Mouse (Mus musculus) midbrain, embryonic 14.5 days (tissue): ENCODE results near the gene Runx1. TPM values are rescaled to one million over a fixed set of nuclear protein-coding genes. Genes with fewer than 3 reads are reported as not detected.

ENCODE experiments used
- ATAC-seq: fragments of 200-750 bp; cut with Nextera tagmentation; 2 replicates; pipeline ENCODE4 v1.8.0; 2017; ENCODE audit warnings: moderate number of reproducible peaks, moderate library complexity; ENCODE audit not compliant: low FRiP score, low TSS enrichment
- DNase-seq: peaks from one replicate; pipeline ENCODE4 v3.0.0-alpha.2; 2015
- H3K27ac ChIP-seq: fragments of 300-500 bp; sonication (generic); replicated peaks from 2 replicates; pipeline ENCODE4 v1.5.1; 2014; ENCODE audit warnings: mild to moderate bottlenecking, low read depth, low read length, moderate library complexity
- H3K27me3 ChIP-seq: fragments of 300-500 bp; sonication (generic); 2 replicates; pipeline ENCODE4 v1.6.1; 2014; ENCODE audit warnings: low read length, control low read depth, mixed read lengths; ENCODE audit not compliant: control insufficient read depth, insufficient read depth
- H3K36me3 ChIP-seq: fragments of 300-500 bp; sonication (generic); 2 replicates; pipeline ENCODE4 v1.6.1; 2014; ENCODE audit warnings: low read length, control low read depth; ENCODE audit not compliant: control insufficient read depth, insufficient read depth
- H3K4me1 ChIP-seq: fragments of 300-500 bp; sonication (generic); 2 replicates; pipeline ENCODE4 v1.6.1; 2014; ENCODE audit warnings: mild to moderate bottlenecking, antibody characterized with exemption, low read length, control low read depth; ENCODE audit not compliant: control insufficient read depth, insufficient read depth
- H3K4me2 ChIP-seq: fragments of 300-500 bp; sonication (generic); 2 replicates; pipeline ENCODE4 v1.6.1; 2014; ENCODE audit warnings: mild to moderate bottlenecking, low read length, moderate library complexity
- H3K4me3 ChIP-seq: fragments of 300-500 bp; sonication (generic); replicated peaks from 2 replicates; pipeline ENCODE4 v1.5.1; 2014; ENCODE audit warnings: low read depth, low read length
- H3K9ac ChIP-seq: fragments of 300-500 bp; sonication (generic); replicated peaks from 2 replicates; pipeline ENCODE4 v1.6.1; 2014; ENCODE audit warnings: mild to moderate bottlenecking, low read length, moderate library complexity
- H3K9me3 ChIP-seq: fragments of 300-500 bp; sonication (generic); 2 replicates; pipeline ENCODE4 v1.6.1; 2016; ENCODE audit warnings: low read length, control low read depth, mixed read lengths; ENCODE audit not compliant: control insufficient read depth
- WGBS: fragments of 180-500 bp; shearing (Covaris S2); extraction: QIAGEN DNeasy Blood & Tissue Kit; methylation state at CpG from one replicate; pipeline ENCODE4 v1.1.7; 2014; 5-methylcytosine and 5-hydroxymethylcytosine counted together
- polyA plus RNA-seq: library from polyadenylated mRNA; unstranded; fragments of >200 nt; fragmentation: Nextera tagmentation; extraction: Ambion mirVana; gene quantifications from 2 replicates; pipeline ENCODE4 v1.2.1, GENCODE M21; 2014

Runx1 gene
- polyA plus RNA-seq, 1 experiment from 2014 or later, result 0.76 TPM

DNA sequence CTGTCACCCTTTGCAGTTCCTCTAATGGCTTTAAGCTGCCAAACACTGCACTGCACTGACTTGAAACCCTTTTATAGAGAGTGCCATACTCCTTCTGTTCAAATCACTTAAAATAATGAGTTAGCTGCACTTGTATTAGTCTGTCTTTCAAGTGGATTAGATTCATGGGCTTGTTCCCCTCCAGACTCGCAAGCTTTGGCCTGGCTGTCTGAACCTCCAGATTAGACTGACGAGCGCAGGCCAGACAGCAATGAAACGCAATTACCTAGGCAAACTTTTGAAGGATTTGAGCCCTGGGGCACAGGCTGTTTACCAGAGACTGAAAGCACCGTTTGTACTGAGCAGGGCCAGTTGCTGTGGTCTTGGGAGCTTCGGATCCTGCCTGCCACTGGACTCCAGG lies 198.7 kb downstream of the Runx1 start:
- peak; percentile 55 for DNase-seq
- no peak overlapping the region for H3K27ac ChIP-seq
- H3K4me2 ChIP-seq, result no peak overlapping the region
- no peak overlapping the region for H3K9ac ChIP-seq
- H3K27me3 ChIP-seq, result no peaks in the 10 kb centered on the region
- H3K9me3 ChIP-seq, result no peaks in the 10 kb centered on the region
- no peak for ATAC-seq
- H3K36me3 ChIP-seq, result no peaks in the 10 kb centered on the region
- no peaks in the 10 kb centered on the region; the same call in 1 of the 2 replicates for H3K4me1 ChIP-seq
- H3K4me3 ChIP-seq, result no peak overlapping the region
- 25% methylated on average over 6 of the region's 6 CpGs for WGBS

DNA sequence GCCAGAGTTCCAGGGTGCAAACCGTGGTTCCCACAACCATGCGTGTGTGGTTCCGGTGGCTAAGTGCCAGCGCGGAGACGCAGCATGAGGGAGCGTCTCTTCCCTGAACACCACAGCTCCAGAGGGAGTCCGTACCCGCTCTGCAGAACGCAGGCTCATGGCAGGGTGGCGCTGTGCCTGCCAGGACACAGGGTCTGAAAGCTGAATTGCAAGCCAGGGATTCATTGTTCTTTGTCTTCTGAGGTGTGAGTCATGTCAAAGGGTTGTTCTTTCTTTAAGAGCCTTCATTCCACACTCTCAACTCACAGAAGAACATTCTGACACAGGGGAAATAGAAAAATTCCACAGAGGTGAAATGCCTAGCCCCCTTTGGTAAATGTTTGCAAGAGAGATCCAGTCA lies 202.0 kb downstream of the Runx1 start:
- H3K9ac ChIP-seq, result no peak overlapping the region
- DNase-seq, result no peak
- no peaks in the 10 kb centered on the region for H3K9me3 ChIP-seq
- no peak for ATAC-seq
- H3K4me2 ChIP-seq, result no peak overlapping the region
- WGBS, result 84% methylated on average over 11 of the region's 11 CpGs
- H3K4me1 ChIP-seq, result no peaks in the 10 kb centered on the region; the same call in 1 of the 2 replicates
- H3K4me3 ChIP-seq, result no peak overlapping the region
- no peak overlapping the region for H3K27ac ChIP-seq
- H3K27me3 ChIP-seq, result no peaks in the 10 kb centered on the region
- no peaks in the 10 kb centered on the region for H3K36me3 ChIP-seq

DNA sequence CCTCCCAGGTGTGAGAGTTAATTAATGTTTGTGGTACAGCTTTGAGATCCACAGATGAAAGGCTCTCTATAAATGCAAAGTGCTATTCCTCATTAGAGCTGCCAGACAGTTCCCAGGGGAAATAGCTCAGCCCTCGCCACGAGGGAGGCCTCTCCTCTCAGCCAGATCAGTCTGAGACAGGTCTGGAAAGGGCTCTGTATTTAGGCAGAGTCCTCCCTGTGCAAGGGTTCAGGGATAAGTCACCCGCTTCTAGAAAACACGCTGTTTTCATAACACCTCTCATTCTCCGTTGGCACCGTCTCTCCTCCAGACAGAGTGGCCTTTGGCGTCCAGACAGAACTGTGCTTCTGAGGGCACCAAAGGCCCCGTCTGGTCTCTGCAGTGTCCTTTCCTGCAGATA lies 204.1 kb downstream of the Runx1 start:
- Histone ChIP-seq H3K4me3 (no peak overlapping the region), H3K9me3 (0 out of 2 replicates have a peak, but pooled peaks cover 6% of the 10 kb centered on the region), H3K4me2 (no peak overlapping the region), H3K27ac (no peak overlapping the region), H3K9ac (no peak overlapping the region), H3K4me1 (no peaks in the 10 kb centered on the region), H3K27me3 (no peaks in the 10 kb centered on the region), H3K36me3 (no peaks in the 10 kb centered on the region)
- no peak for ATAC-seq
- WGBS, result 69% methylated on average over 8 of the region's 8 CpGs
- peak; percentile 32 for DNase-seq

DNA sequence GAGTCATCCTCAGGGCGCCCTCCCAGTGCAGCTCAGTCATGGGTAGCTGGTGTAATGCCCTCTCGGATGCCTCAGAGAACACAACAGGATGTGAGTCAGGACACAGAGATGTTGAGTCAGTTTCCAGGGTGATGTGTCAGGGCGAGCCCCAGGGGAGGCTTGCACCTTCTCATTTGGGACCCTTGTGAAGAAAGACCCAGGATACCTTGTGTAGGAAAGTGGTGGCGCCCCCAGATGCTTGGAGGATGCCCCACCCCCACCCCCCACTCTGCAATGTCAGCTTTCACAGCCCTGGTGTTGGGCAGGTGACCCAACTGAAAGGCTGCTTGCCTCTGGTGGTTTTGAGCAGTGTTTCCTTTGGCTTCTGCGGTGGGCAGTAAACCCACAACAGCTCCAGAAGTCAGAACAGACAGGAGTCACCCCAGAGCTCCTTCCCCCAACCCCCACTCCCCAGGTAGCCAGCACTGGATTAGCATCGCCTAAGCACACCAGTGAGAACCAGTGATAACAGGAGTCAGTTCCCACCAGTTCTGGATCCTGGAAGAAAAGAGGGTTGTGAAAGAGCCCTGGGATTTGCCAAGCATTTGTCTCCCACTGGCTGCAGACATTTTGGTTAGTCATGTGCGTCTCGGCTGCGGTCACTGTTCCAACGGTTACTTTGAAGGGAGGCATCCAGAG lies 205.0 kb downstream of the Runx1 start:
- Histone ChIP-seq H3K27me3 (no peaks in the 10 kb centered on the region), H3K9ac (no peak overlapping the region), H3K27ac (no peak overlapping the region), H3K4me2 (no peak overlapping the region), H3K36me3 (no peaks in the 10 kb centered on the region), H3K9me3 (0 out of 2 replicates have a peak, but pooled peaks cover 6% of the 10 kb centered on the region), H3K4me3 (no peak overlapping the region), H3K4me1 (no peaks in the 10 kb centered on the region)
- 52% methylated on average over 10 of the region's 10 CpGs for WGBS
- ATAC-seq (no peak), DNase-seq (no peak)

GRCm38 (mm10) chr16:92616839-92617238 lies 209.1 kb downstream of the Runx1 start:
- Histone ChIP-seq H3K9me3 (0 out of 2 replicates have a peak, but pooled peaks cover 6% of the 10 kb centered on the region), H3K4me2 (no peak overlapping the region), H3K9ac (no peak overlapping the region), H3K4me1 (no peaks in the 10 kb centered on the region), H3K27ac (no peak overlapping the region), H3K4me3 (no peak overlapping the region), H3K36me3 (no peaks in the 10 kb centered on the region), H3K27me3 (no peaks in the 10 kb centered on the region)
- DNase-seq, result no peak
- 86% methylated on average over 2 of the region's 2 CpGs for WGBS
- ATAC-seq, result no peak

DNA sequence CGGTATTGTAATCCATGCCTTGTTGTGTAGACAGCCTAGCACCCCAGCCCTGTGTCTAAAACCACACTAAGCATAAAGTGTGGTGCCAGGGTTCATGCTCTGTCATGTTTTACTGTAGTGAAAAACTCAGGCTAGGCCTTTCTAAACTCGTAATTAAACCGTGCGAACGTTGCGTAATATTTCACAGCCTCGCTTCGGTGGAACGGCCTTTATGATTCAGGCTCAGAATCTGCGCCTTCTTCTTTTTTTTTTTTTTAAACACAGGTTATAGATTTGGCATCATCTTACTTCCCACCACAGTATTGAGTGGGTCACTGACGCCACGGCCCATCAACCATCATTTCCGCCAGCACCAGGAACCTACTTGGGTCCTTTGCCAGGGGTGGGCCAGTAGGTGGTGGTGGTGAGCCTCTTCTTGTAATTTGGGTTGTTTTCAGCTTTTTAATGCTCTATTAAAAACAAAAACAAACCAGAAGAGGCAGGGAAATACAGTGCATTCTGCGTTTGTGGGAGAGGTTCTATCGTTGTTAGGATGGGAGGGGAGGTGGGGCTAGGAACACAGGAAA lies 210.6 kb downstream of the Runx1 start:
- Histone ChIP-seq H3K27me3 (no peaks in the 10 kb centered on the region), H3K4me3 (no peak overlapping the region), H3K9ac (no peak overlapping the region), H3K36me3 (no peaks in the 10 kb centered on the region), H3K9me3 (0 out of 2 replicates have a peak, but pooled peaks cover 6% of the 10 kb centered on the region), H3K4me1 (peaks cover 6% of the 10 kb centered on the region), H3K4me2 (no peak overlapping the region), H3K27ac (no peak overlapping the region)
- WGBS, result 94% methylated on average over 15 of the region's 15 CpGs
- no peak for ATAC-seq
- no peak for DNase-seq

DNA sequence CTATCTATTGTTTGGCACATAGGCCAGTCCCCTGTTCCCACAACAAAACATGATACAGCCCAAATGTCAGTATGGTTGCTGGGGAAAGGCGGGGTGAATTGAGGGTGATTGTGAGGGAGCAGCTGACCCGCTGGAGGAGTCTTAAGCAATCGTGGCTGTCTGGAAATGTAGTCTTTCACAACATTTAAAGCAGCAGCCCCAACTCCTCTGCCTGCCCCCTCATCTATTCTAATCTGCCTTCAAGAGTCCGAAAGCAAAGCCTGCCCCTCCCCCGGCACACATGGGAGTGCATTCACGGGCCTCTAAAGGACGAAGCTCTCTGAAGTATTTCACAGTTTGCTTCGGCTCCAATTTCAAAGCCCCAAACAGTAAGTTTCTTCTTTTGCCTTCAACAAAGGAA lies 213.4 kb downstream of the Runx1 start:
- Histone ChIP-seq H3K4me3 (no peak overlapping the region), H3K27me3 (no peaks in the 10 kb centered on the region), H3K27ac (no peak overlapping the region), H3K9me3 (no peaks in the 10 kb centered on the region), H3K4me2 (no peak overlapping the region), H3K36me3 (no peaks in the 10 kb centered on the region), H3K4me1 (peaks cover 12% of the 10 kb centered on the region), H3K9ac (no peak overlapping the region)
- WGBS, result 33% methylated on average over 8 of the region's 8 CpGs
- ATAC-seq, result no peak
- no peak for DNase-seq

GRCm38 (mm10) chr16:92611641-92612149 lies 214.3 kb downstream of the Runx1 start:
- Histone ChIP-seq H3K9ac (no peak overlapping the region), H3K4me2 (no peak overlapping the region), H3K36me3 (no peaks in the 10 kb centered on the region), H3K4me3 (no peak overlapping the region), H3K27ac (no peak overlapping the region), H3K4me1 (peaks cover 12% of the 10 kb centered on the region), H3K9me3 (no peaks in the 10 kb centered on the region), H3K27me3 (no peaks in the 10 kb centered on the region)
- WGBS, result 88% methylated on average over 12 of the region's 12 CpGs
- no peak for DNase-seq
- no peak for ATAC-seq

DNA sequence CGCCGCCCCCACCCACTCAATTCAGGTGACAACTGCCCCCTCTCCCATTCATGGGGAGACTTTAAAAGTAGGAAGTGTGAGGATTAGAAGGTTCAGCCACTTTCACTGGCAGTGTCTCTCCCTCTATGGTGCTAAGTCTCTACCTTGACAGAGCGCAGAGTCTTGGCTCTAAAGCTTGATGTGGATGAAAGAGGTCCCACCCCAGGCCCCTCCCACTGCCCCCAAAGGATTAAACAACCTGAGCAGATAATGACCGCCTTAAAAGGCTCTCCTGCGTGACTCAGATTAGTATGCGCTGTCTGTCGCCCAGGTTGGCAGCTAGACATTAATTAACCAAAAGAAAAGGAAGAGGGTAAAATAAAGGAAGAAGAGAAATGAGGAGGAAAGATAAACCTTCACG lies 215.5 kb downstream of the Runx1 start:
- Histone ChIP-seq H3K36me3 (no peaks in the 10 kb centered on the region), H3K9me3 (no peaks in the 10 kb centered on the region), H3K27ac (no peak overlapping the region), H3K9ac (no peak overlapping the region), H3K27me3 (peaks cover 5% of the 10 kb centered on the region), H3K4me2 (no peak overlapping the region), H3K4me3 (no peak overlapping the region), H3K4me1 (peaks cover 12% of the 10 kb centered on the region)
- ATAC-seq, result no peak
- 34% methylated on average over 8 of the region's 8 CpGs for WGBS
- peak; percentile 29 for DNase-seq
